Mouse (Mus musculus) embryo, embryonic 11 days (tissue): ENCODE data around the gene Tmco5b.

ENCODE experiments used
- DNase-seq: peaks from one replicate; pipeline ENCODE4 v3.0.0-alpha.2; 2015

Tmco5b gene

GRCm38 (mm10) chr2:113285432-113285831, at the start of gene Tmco5b:
Tmco5b (plus strand) TSS chr2:113285732.
- DNase-seq = no peak

DNA sequence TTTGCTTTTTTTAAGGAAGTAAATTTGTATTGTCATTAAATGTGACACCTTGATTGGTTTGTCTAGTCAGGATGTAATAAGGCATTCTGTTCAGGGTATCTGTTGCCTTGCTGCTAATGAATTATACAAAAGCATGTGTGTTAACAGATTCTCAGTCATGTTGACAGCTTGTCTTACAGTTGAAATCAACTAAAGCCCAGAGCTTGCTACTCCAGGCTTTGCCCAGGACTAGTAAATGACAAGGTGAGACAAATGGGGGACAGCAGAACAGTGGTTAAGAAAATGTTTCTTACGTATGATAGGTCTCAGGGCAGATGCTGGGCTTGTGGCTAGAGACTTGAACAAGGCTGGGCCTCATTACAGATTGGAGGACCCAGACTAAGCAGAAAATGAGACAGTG, 48.5 kb upstream of the Tmco5b start:
- no peak for DNase-seq

DNA sequence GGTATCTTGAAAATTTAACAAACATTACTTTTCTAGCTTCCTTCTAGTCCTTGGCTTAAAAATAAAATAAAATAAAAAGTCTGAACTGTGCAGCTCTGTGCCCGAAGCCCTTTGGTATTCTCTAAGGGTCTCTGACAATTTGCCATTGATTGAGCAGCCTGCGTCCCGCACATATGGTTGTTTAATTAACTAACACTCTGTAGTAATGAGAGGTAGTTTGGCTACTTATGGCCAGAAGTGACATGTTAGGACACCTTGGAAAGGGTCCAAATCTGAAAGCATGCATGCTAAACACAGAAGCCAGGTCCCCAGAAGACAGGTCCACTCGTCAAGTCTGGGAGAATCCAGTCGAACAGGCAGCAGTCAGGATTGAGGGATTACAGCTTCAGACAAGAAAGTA, 46.7 kb upstream of the Tmco5b start:
- no peak for DNase-seq

DNA sequence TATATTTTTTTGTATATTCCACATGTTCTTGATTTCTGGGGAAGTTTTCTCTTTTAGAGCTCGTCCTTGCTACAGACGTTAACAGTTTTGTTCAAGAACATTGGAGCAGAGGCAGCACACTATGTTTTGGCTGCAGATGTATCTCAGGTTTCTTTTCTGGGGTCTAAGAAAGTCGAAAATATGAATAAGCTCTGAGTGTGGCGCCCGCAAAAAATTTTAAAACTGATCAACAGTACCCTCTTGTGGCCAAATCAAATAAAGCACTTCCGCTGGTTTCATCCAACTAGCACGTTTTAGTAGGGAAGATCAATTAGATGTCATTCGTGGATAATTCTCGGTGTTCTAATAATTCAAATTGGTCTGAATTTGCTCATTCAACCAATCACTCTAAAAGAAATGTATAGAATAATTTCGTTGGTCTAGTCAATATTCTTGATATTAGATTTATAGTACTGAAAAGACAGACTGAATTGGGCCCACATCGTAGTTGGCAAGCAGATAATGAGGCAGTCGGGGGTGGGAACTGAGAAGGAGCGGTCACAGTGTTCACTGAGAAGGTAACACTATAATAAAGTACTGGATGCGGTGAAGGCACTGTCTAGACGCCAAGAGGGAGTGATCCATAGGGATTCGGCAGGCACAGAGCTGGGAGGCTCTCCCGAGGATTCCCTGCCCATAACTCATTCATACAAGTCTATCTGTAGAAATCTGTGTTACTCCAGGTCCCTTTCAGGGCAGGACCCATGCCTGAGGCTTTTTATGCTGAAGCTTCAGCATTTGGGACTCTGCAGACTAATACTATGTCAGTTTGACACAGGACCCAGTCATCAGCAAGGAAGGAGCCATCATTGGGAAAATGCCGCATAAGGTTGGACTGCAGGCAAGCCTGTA, 17.1 kb downstream of the Tmco5b start:
- DNase-seq = peak; percentile 60

DNA sequence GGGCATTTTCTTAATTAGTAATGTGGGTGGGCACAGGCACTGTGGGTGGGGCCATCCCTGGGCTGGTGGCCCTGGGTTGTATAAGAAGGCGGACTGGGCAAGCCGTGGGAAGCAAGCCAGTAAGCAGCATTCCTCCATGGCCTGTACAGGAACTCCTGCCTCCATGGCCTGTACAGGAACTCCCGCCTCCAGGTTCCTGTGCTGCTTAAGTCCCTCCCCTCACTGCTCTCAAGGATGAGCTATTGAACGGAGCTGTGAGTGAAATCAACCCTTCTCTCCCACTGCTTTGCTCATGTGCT, 17.7 kb downstream of the Tmco5b start:
- DNase-seq = no peak

DNA sequence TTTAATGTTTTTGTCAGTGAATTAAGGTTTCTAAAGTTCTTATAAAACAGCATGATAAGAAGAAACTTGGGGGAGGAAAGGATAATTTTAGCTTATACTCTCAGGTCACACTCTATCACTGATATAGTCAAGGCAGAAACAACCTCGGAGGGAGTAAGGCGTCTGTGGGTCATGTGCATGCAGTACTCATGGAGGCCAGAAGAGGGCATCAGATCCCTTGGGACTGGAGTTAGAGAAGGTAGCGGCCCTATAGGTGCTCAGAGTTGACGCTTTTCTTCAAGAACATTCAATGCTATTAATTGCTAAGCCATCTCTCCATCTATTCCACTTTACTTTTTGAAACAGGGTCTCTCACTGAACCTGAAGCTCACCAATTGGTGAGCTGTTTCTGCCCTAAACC, 19.8 kb downstream of the Tmco5b start:
- peak; percentile 67 for DNase-seq

DNA sequence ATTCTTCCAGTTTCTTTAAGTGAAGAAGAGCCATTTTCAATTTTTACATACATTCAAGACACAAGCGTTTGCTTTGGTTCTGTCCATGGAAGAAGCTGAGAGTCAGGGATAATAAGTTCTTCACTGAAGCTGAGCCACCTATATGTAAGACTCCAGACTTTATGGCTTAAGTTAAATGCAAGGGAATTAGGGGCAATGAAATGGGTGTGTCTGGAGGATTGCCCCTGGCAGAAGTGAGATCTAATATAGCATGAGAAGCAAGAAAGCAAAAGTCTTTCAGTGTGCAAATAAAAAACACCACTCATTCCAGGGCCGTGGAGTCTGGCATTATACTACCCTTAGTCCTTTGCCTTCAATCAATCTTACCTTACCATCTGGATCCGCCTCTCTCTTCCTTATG, 25.7 kb downstream of the Tmco5b start:
- DNase-seq = no peak

DNA sequence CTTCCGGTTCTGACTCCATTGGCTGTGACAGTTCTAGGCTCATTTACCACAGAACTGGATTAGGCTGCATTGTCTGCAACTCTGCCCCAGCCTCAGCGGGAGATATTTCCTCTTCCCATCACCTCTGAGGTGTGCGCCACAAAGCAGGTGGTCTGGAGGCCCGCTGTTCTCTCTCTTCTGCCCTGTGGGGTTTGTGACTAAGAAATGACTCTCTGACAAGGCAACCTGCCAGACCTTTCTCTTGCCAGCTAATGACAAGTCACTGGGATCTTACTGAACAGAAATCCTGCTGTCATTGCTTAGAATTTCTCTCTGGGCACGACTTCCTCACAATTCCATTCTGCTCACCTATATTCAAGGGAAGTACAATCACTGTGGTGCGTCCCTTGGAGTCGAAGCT, 37.5 kb downstream of the Tmco5b start:
- DNase-seq = no peak

GRCm38 (mm10) chr2:113333799-113334541, 48.4 kb downstream of the Tmco5b start:
- no peak for DNase-seq

- no peak for DNase-seq
These were observed 50.2 kb downstream of the Tmco5b start for GRCm38 (mm10) chr2:113335561-113336294.

DNA sequence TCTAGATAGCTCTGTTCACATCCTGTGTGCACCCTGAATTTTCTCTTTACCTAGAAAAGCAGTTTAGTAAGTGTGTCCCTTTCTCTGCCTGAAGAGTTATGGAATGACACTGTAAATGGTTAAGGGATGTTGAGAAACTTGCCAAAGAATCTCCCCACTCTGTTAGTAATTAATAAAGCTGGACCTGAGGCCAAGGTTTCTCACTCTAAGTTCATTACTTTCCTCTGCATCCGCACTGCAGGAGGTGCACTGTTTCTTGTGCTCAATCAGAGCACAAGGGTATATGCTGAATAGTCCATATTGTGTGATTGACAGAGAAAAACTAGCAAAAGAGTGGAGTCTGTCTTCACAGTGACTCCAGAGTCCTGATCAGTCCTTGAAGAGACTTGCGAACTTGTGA, 59.0 kb downstream of the Tmco5b start:
- DNase-seq = no peak
